Mouse (Mus musculus) stomach, postnatal 0 days (tissue): ENCODE measurements around the gene Tmem222. TPM values are rescaled to one million over a fixed set of nuclear protein-coding genes. Genes with fewer than 3 reads are reported as not detected.

Experiments
- ATAC-seq: fragments of 200-750 bp; cut with Nextera tagmentation; 2 replicates; pipeline ENCODE4 v1.8.0; 2017; ENCODE audit not compliant: low FRiP score, low TSS enrichment
- DNase-seq: peaks from one replicate; pipeline ENCODE4 v3.0.0-alpha.2; 2016; ENCODE audit warnings: low spot score
- H3K27ac ChIP-seq: fragments of 300-500 bp; sonication (generic); replicated peaks from 2 replicates; pipeline ENCODE4 v1.5.1; 2014; ENCODE audit warnings: mild to moderate bottlenecking, control low read depth
- H3K27me3 ChIP-seq: fragments of 300-500 bp; sonication (generic); 2 replicates; pipeline ENCODE4 v1.6.1; 2014; ENCODE audit warnings: low read length; ENCODE audit not compliant: control insufficient read depth, insufficient read depth
- H3K36me3 ChIP-seq: fragments of 300-500 bp; sonication (generic); 2 replicates; pipeline ENCODE4 v1.6.1; 2014; ENCODE audit warnings: low read length, mixed read lengths; ENCODE audit not compliant: control insufficient read depth, insufficient read depth
- H3K4me1 ChIP-seq: fragments of 300-500 bp; sonication (generic); replicated peaks from 2 replicates; pipeline ENCODE4 v1.6.1; 2014; ENCODE audit warnings: antibody characterized with exemption; ENCODE audit not compliant: control insufficient read depth, insufficient read depth
- H3K4me2 ChIP-seq: fragments of 300-500 bp; sonication (generic); replicated peaks from 2 replicates; pipeline ENCODE4 v1.6.1; 2014; ENCODE audit warnings: low read depth, mild to moderate bottlenecking, control low read depth, moderate library complexity
- H3K4me3 ChIP-seq: fragments of 300-500 bp; sonication (generic); 2 replicates; pipeline ENCODE4 v1.5.1; 2014; ENCODE audit warnings: low read depth, low read length, control low read depth
- H3K9ac ChIP-seq: fragments of 300-500 bp; sonication (generic); 2 replicates; pipeline ENCODE4 v1.6.1; 2014; ENCODE audit warnings: mild to moderate bottlenecking, low read length, control low read depth, mixed read lengths
- H3K9me3 ChIP-seq: fragments of 300-500 bp; sonication (generic); 2 replicates; pipeline ENCODE4 v1.6.1; 2016; ENCODE audit warnings: low read length; ENCODE audit not compliant: control insufficient read depth
- CTCF ChIP-seq: IDR thresholded peaks from 2 replicates; pipeline ENCODE4 v1.5.1; 2016; ENCODE audit warnings: antibody characterized with exemption, low read depth, mild to moderate bottlenecking, moderate library complexity
- EP300 ChIP-seq: optimal IDR thresholded peaks from 2 replicates; pipeline ENCODE3; 2016; ENCODE audit warnings: antibody characterized with exemption
- WGBS: fragments of 180-500 bp; shearing (Covaris S2); extraction: QIAGEN DNeasy Blood & Tissue Kit; methylation state at CpG from one replicate; pipeline ENCODE4 v1.1.7; 2014; 5-methylcytosine and 5-hydroxymethylcytosine counted together
- polyA plus RNA-seq: library from polyadenylated mRNA; unstranded; fragments of >200 nt; fragmentation: Nextera tagmentation; extraction: Ambion mirVana; gene quantifications from 2 replicates; pipeline ENCODE4 v1.2.1, GENCODE M21; 2015

Tmem222 gene
- polyA plus RNA-seq, 1 experiment from 2014 or later = 51.4 TPM

- WGBS = 89% methylated on average over 7 of the region's 7 CpGs
- no peaks in the 10 kb centered on the region for H3K27me3 ChIP-seq
- ATAC-seq (no peak), DNase-seq (no peak)
- TF ChIP-seq EP300 (no peak), CTCF (no peak)
- H3K4me1 ChIP-seq = no peaks in the 10 kb centered on the region
- H3K4me3 ChIP-seq = no peak overlapping the region
- H3K36me3 ChIP-seq = peaks cover 10% of the 10 kb centered on the region; the same call in 1 of the 2 replicates
- no peak overlapping the region for H3K4me2 ChIP-seq
- H3K9me3 ChIP-seq = no peaks in the 10 kb centered on the region
- H3K9ac ChIP-seq = no peak overlapping the region
- H3K27ac ChIP-seq = no peak overlapping the region
These were observed 28.2 kb upstream of the Tmem222 start for GRCm38 (mm10) chr4:133305825-133306224.

GRCm38 (mm10) chr4:133304770-133305169 lies 27.2 kb upstream of the Tmem222 start:
- no peak for ATAC-seq

GRCm38 (mm10) chr4:133302668-133303067 lies 25.1 kb upstream of the Tmem222 start:
- H3K27ac ChIP-seq = no peak overlapping the region
- no peaks in the 10 kb centered on the region for H3K4me1 ChIP-seq
- H3K9me3 ChIP-seq = no peaks in the 10 kb centered on the region
- ATAC-seq (no peak), DNase-seq (no peak)
- H3K4me3 ChIP-seq = no peak overlapping the region
- no peak for TF ChIP-seq EP300
- TF ChIP-seq CTCF = no peak
- H3K27me3 ChIP-seq = no peaks in the 10 kb centered on the region
- peaks cover 13% of the 10 kb centered on the region; the same call in 1 of the 2 replicates for H3K36me3 ChIP-seq
- 78% methylated on average over 5 of the region's 5 CpGs for WGBS
- no peak overlapping the region for H3K4me2 ChIP-seq
- no peak overlapping the region for H3K9ac ChIP-seq

More at GRCm38 (mm10) chr4:133304770-133305169, 27.2 kb upstream of the Tmem222 start:
- DNase-seq = no peak
- Histone ChIP-seq H3K36me3 (peaks cover 12% of the 10 kb centered on the region; the same call in 1 of the 2 replicates), H3K27ac (no peak overlapping the region), H3K9ac (no peak overlapping the region), H3K9me3 (no peaks in the 10 kb centered on the region), H3K4me2 (no peak overlapping the region), H3K4me1 (no peaks in the 10 kb centered on the region), H3K4me3 (no peak overlapping the region), H3K27me3 (no peaks in the 10 kb centered on the region)
- no peak for TF ChIP-seq CTCF
- TF ChIP-seq EP300 = no peak
- 92% methylated on average over 7 of the region's 7 CpGs for WGBS

GRCm38 (mm10) chr4:133301802-133302201 lies 24.2 kb upstream of the Tmem222 start:
- H3K4me3 ChIP-seq = no peak overlapping the region
- DNase-seq (peak; percentile 78), ATAC-seq (no peak)
- H3K4me2 ChIP-seq = no peak overlapping the region
- H3K9ac ChIP-seq = no peak overlapping the region
- H3K27me3 ChIP-seq = no peaks in the 10 kb centered on the region
- no peaks in the 10 kb centered on the region for H3K4me1 ChIP-seq
- peaks cover 13% of the 10 kb centered on the region; the same call in 1 of the 2 replicates for H3K36me3 ChIP-seq
- WGBS = 25% methylated on average over 4 of the region's 4 CpGs
- no peaks in the 10 kb centered on the region for H3K9me3 ChIP-seq
- TF ChIP-seq CTCF = peak; percentile 96
- TF ChIP-seq EP300 = no peak
- H3K27ac ChIP-seq = no peak overlapping the region

- Histone ChIP-seq H3K9ac (no peak overlapping the region), H3K4me3 (no peak overlapping the region), H3K4me1 (no peaks in the 10 kb centered on the region), H3K27ac (no peak overlapping the region), H3K4me2 (no peak overlapping the region), H3K36me3 (peaks cover 17% of the 10 kb centered on the region; the same call in 1 of the 2 replicates), H3K9me3 (no peaks in the 10 kb centered on the region), H3K27me3 (no peaks in the 10 kb centered on the region)
- DNase-seq (no peak), ATAC-seq (no peak)
- WGBS = 89% methylated on average over 11 of the region's 11 CpGs
- no peak for TF ChIP-seq EP300
- no peak for TF ChIP-seq CTCF
These were observed 22.8 kb upstream of the Tmem222 start for GRCm38 (mm10) chr4:133300421-133300820.

GRCm38 (mm10) chr4:133299701-133300100 lies 22.1 kb upstream of the Tmem222 start:
- peaks cover 23% of the 10 kb centered on the region for H3K36me3 ChIP-seq
- no peak for DNase-seq

More at GRCm38 (mm10) chr4:133299701-133300100, 22.1 kb upstream of the Tmem222 start:
- H3K27ac ChIP-seq = peak overlapping the region; percentile 30; the same call in 1 of the 2 replicates
- no peaks in the 10 kb centered on the region for H3K4me1 ChIP-seq
- ATAC-seq = no peak
- TF ChIP-seq CTCF (no peak), EP300 (no peak)
- WGBS = 67% methylated on average over 5 of the region's 5 CpGs
- no peaks in the 10 kb centered on the region for H3K9me3 ChIP-seq
- no peak overlapping the region for H3K9ac ChIP-seq
- H3K4me2 ChIP-seq = no peak overlapping the region
- H3K27me3 ChIP-seq = no peaks in the 10 kb centered on the region
- H3K4me3 ChIP-seq = no peak overlapping the region
